In the genomic region with DNA sequence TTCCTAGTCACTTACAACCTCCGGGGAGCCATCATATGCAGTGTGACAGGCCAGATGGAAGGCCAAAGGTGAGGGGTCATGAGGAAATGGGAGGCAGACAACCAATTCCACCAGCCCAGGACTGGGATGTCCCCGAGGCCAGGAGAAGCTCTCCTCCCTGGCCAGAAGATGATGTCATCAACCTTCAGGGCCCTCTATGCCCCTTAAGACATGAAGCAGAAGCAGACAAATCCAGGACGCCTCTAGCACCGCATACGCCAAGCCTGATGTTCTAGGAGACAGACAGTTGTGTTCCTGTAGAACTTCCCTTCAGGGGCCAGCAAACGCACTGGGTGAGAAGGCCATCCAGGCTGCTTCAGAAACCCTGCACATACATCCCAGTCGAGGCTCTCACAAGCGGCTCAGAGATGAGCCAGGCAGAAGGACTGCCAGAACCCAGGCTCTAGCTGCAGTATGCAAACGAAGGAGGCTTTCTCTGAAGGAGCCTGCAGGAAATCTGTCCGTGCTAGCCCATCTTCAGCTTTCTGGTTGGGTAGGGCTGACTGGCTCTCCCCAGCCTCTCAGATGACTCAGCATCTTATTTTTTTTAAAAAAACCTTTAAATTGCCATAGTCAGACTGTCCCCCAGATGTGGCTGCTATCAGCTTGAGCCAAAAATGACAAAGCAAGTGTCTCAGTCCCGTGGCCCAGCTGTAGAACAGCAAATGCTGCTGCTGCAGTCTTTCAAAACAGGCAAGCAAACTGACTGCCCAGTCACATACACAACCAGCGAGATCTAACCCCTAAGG, we compare ENCODE assay signal across 8 mouse cellular contexts. TPM values are rescaled to one million over a fixed set of nuclear protein-coding genes. Genes with fewer than 3 reads are reported as not detected.
DNase-seq lines count a peak whose midpoint lies in the region; ATAC-seq and TF ChIP-seq lines count a peak whose summit lies in the region.

No protein-coding gene starts in this region.

- H3K27me3 ChIP-seq in intestine, embryonic 16.5 days (replicated peaks; ENCODE audit: control insufficient read depth, insufficient read depth, low read length) = no peaks in the 10 kb centered on the region
- H3K27me3 ChIP-seq in spleen, adult 2 months (ENCODE audit: control insufficient read depth, insufficient read depth, low read length) = no peaks in the 10 kb centered on the region

- H3K4me1 ChIP-seq in intestine, embryonic 16.5 days (ENCODE audit: control insufficient read depth, insufficient read depth, low read length) = peaks cover 36% of the 10 kb centered on the region
- H3K4me1 ChIP-seq in spleen, adult 2 months (ENCODE audit: control insufficient read depth, insufficient read depth, insufficient read length) = no peaks in the 10 kb centered on the region

- no peaks in the 10 kb centered on the region for H3K9me3 ChIP-seq in intestine, embryonic 16.5 days (ENCODE audit: control insufficient read depth, low read length)

- no peak for TF ChIP-seq POLR2A in spleen, adult 2 months (IDR thresholded peaks at IDR 0.05; ENCODE audit: low read depth, low read length)

- 49% methylated on average over 12 of the region's 12 CpGs for whole genome bisulfite sequencing in intestine, embryonic 16.5 days
- 62% methylated on average over 12 of the region's 12 CpGs for WGBS in spleen, adult 2 months

- H3K4me2 ChIP-seq in intestine, embryonic 16.5 days (ENCODE audit: low read depth, low read length) = no peak overlapping the region

- peak; percentile 43 to 50 for DNase-seq in heart, adult 18-20 months
- no peak for DNase-seq in heart, postnatal 36 days
- peak; percentile 62 for DNase-seq in 3T3-L1 (ENCODE audit: low read depth, low spot score)
- peak; percentile 64 for DNase-seq in c-Kit-positive CD71-positive TER-119-negative erythroid progenitor cells, embryonic 14.5 days (ENCODE audit: low read depth)
- DNase-seq in spleen, adult 2 months (ENCODE audit: low read depth in 1 of 2, low spot score in 2 of 2) = no peak
- no peak for DNase-seq in cerebellum, adult 9-10 months
- DNase-seq in ovary, adult 18-20 months (ENCODE audit: low spot score) = no peak

- H3K36me3 ChIP-seq in intestine, embryonic 16.5 days (ENCODE audit: control insufficient read depth, insufficient read depth, low read length) = no peaks in the 10 kb centered on the region
- no peaks in the 10 kb centered on the region for H3K36me3 ChIP-seq in spleen, adult 2 months (ENCODE audit: control insufficient read depth, insufficient read depth, low read length)

- no peak overlapping the region for H3K9ac ChIP-seq in intestine, embryonic 16.5 days (ENCODE audit: low read depth, low read length)

- intact Hi-C loops in heart, postnatal 36 days (cut with DNase I) = no loop called here

- no peak overlapping the region for H3K27ac ChIP-seq in intestine, embryonic 16.5 days (ENCODE audit: low read length)
- H3K27ac ChIP-seq in spleen, adult 2 months (ENCODE audit: insufficient read depth, low read length) = peak overlapping the region; percentile 40; the same call in 1 of the 2 replicates

- H3K4me3 ChIP-seq in intestine, embryonic 16.5 days (ENCODE audit: low read length) = no peak overlapping the region
- H3K4me3 ChIP-seq in spleen, adult 2 months (ENCODE audit: extremely low read depth, insufficient read depth, insufficient read length) = no peak overlapping the region

- TF ChIP-seq CTCF in spleen, adult 2 months (IDR thresholded peaks at IDR 0.05; ENCODE audit: extremely low read depth, insufficient read depth, insufficient read length, insufficient replicate concordance) = no peak

- peak; percentile 52; the same call in 1 of the 2 replicates for ATAC-seq in intestine, embryonic 16.5 days

RNA-seq across cellular contexts. Expression of a gene that starts 8.3 kb away (rescaled TPM):
- 10 to 100 TPM; 27.7 to 29.5 TPM for total RNA-seq in heart, adult 18-20 months (2021)
- total RNA-seq in heart, postnatal 36 days (2021) = 10 to 100 TPM; 28.5 to 29.7 TPM
- polyA plus RNA-seq in intestine, embryonic 16.5 days (2015; fragmentation: Nextera tagmentation; extraction: Ambion mirVana) = 3.1 and 3.7 TPM in 2 replicates
- 42.3 and 77.3 TPM in 2 replicates for polyA plus RNA-seq in spleen, adult 2 months (2012; rRNA removed)

RNA-seq across cellular contexts. Expression of a gene that starts 13.3 kb away (rescaled TPM):
- not detected for total RNA-seq in heart, adult 18-20 months (2021)
- not detected for total RNA-seq in heart, postnatal 36 days (2021)
- not detected in 2 replicates for polyA plus RNA-seq in intestine, embryonic 16.5 days (2015; fragmentation: Nextera tagmentation; extraction: Ambion mirVana)
- not detected in 2 replicates for polyA plus RNA-seq in spleen, adult 2 months (2012; rRNA removed)

RNA-seq across cellular contexts. Expression of a gene that starts 42.2 kb away (rescaled TPM):
- total RNA-seq in heart, adult 18-20 months (2021) = 1 to 10 TPM in 1 of 2 experiments, under 1 TPM in 1; 0.94 to 1.4 TPM
- total RNA-seq in heart, postnatal 36 days (2021) = 1 to 10 TPM; 1.0 to 1.2 TPM
- 3.9 and 5.2 TPM in 2 replicates for polyA plus RNA-seq in intestine, embryonic 16.5 days (2015; fragmentation: Nextera tagmentation; extraction: Ambion mirVana)
- polyA plus RNA-seq in spleen, adult 2 months (2012; rRNA removed) = 15.5 and 21.4 TPM in 2 replicates

RNA-seq across cellular contexts. Expression of a gene that starts 53.9 kb away (rescaled TPM):
- 10 to 100 TPM; 10.6 to 11.5 TPM for total RNA-seq in heart, adult 18-20 months (2021)
- total RNA-seq in heart, postnatal 36 days (2021) = 10 to 100 TPM; 10.3 to 15.3 TPM
- polyA plus RNA-seq in intestine, embryonic 16.5 days (2015; fragmentation: Nextera tagmentation; extraction: Ambion mirVana) = 10.8 and 11.9 TPM in 2 replicates
- polyA plus RNA-seq in spleen, adult 2 months (2012; rRNA removed) = 84.5 and 91.2 TPM in 2 replicates

Comparison
In these comparisons a context has a peak if more than half of its experiments do, and no peak if none do; other contexts are left out.
1. DNase-seq: peak in heart, adult 18-20 months (2 of 2), 3T3-L1 (single experiment) and c-Kit-positive CD71-positive TER-119-negative erythroid progenitor cells, embryonic 14.5 days (single experiment); none in heart, postnatal 36 days (0 of 2), spleen, adult 2 months (0 of 2), cerebellum, adult 9-10 months (single experiment) and ovary, adult 18-20 months (single experiment).